Mouse (Mus musculus): ENCODE measurements around the gene Gm21987. TPM values are rescaled to one million over a fixed set of nuclear protein-coding genes. Genes with fewer than 3 reads are reported as not detected.

The Gm21987 gene
- polyA plus RNA-seq (2012), result 882 and 1,467 TPM in 2 replicates

DNA sequence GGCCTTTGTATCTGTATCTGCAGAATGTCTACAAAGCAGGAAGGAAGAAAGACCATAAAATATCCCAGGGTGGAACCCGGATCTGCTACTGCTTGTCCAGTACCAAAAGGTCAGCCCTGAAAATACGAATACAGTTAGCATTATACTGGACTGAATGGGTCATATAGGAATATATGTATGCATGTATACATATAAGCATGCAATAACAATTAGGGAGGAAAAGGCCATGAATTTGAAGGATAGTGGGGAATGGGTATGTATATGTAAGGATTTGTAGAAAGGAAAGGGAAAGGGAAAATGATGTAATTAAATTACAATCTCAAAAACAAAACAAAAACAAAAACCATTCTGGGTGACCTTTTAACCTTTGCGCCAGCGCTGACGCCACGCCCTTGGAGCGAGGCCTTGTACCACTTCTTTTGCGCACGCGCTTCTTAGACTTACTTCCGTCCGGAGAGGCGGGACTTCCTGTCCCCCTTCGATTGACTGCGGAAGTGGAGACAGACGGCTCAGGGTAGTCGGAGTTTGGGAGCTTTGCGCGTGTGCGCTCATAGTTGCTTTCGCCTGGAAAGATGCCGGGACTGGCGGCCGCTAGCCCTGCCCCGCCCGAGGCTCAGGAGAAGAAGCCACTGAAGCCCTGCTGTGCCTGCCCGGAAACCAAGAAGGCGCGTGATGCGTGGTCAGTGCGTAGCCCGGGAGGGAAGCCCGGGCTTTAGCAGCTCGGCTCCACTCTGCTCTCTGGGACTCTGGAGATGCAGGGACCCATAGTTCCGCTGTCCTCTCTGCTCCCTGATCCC lies at the start of gene Gm21987, which contains the start of gene Cox17:
Gene Gm21987, plus strand, starts transcription at position 512 of the 797 bp plus-strand sequence.
Gene Cox17, plus strand, starts transcription at position 463 of the 797 bp plus-strand sequence.
- TF ChIP-seq GATA1 (IDR thresholded peaks at IDR 0.05; ENCODE audit: low read length), result no peak

DNA sequence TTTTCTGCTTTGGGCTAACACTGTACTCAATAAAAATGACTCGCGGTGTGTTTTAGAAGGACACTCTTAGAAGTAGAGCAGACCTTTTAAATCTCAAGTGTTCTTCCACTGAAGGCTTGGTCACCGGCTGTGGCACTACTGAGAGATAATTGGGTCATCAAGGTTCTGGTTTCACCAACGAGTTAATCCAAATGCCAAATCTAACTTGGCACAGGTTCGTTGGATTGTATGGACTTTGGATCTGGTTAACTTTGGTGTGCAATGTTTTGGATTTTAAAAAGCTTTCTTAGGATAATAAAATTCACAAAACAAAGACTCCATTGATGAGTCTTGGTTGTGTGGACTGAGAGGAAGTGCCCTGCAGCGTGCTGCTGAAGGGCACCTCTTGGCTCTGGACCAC lies 48.4 kb upstream of the Gm21987 start:
- no peak for TF ChIP-seq GATA1 (IDR thresholded peaks at IDR 0.05; ENCODE audit: low read length)

DNA sequence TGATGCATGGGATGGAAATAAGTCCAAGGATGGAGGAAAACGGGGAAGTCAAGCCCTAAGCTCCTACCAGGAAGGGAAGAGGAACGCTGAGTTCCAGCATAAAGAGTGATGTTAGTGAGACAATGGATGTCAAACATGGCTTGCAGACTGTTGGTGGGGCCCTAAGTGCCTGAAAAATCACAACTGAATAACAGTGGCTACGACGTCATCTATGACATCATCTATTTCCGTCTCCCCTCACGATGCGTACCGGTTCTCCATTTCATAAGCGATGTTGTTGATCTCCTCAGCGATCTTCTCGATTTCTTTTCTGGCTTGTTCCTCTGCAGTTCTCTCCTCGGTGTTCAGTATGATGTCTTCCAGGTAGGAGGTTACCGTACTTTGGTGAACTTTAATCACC lies 44.5 kb upstream of the Gm21987 start:
- TF ChIP-seq GATA1 (IDR thresholded peaks at IDR 0.05; ENCODE audit: low read length), result no peak

DNA sequence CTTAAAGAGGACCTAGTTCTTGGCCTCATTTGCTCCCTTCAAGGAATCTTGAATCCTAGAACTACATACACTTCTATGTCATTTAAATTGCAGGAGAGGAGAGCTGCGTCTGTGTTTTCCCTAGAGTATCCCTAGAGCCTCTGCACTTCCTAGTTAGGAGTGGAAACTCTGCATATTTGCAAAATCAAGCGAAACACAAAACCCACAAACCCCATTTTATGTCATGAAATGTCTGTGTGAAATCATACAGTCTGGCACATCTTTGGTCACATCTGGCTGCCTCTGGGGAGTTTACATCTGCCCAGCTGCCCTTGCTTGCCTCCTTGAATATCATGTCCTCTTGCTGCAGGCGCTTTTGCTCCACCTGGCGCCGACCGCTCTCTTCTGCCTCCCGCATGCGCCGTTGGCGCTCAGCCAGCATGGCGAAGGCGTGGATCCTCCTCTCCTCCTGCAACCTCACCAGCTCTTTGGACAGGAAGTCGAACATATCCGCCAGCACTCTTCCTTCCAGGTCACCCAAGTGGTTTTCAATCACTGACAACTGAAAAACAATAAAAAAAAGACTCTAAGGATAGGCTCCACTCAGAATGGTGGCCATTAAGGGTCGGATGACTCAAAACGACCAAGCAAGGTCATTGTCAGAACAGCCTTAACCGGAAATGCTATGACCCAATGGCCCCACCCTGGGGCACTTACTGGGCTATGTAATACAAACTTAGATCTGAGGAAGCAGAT lies 42.2 kb upstream of the Gm21987 start:
- no peak for TF ChIP-seq GATA1 (IDR thresholded peaks at IDR 0.05; ENCODE audit: low read length)

DNA sequence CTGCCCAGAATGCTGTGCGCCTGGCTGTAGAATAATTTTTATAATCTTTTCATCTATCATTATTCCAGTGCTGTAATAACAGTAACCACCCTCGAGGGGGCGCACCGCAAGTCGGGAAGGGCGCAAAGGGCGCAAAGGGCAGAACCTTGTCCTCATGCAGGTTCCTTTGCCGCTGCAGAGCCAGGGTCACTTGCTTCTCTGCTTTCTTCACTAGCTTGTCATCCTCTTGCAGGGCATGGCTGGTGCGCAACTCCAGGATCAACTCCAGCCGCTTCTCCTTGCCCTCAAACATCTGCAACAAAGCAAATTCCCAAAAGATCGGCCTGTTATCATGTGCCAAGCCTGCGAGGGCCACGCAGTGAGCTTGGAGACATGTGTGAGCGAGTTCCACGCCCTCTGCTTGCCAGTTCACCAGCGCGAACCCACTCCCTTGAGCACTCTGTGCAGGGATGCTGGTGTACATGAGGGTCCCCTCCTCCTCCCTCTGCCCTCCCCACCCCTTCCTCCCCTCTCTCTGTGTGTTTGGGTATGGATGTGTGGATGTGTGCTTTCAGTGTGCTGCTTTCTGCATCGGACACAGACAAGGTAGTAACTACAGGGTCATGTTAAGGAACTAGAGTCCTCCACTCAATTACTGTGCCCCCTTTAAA lies 40.1 kb upstream of the Gm21987 start:
- no peak for TF ChIP-seq GATA1 (IDR thresholded peaks at IDR 0.05; ENCODE audit: low read length)

DNA sequence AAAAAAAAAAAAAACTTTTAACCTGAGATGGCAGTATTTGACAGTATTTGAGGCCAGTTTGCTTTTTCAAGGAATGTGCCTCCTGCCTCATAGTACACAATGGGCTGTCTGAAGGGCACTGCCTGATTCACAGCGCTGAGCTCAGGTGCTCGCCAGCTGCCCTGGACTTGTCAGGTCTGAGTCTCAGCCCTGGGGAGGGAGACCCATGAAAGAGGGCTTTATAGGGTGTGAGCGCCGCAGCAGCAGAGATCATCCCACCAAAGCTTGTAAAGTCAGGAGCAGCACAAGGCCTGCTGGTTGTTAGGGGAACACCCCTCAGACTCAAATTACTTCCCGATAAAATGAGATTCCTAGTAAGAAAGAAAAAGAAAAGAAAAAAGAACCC lies 39.6 kb upstream of the Gm21987 start:
- no peak for TF ChIP-seq GATA1 (IDR thresholded peaks at IDR 0.05; ENCODE audit: low read length)

DNA sequence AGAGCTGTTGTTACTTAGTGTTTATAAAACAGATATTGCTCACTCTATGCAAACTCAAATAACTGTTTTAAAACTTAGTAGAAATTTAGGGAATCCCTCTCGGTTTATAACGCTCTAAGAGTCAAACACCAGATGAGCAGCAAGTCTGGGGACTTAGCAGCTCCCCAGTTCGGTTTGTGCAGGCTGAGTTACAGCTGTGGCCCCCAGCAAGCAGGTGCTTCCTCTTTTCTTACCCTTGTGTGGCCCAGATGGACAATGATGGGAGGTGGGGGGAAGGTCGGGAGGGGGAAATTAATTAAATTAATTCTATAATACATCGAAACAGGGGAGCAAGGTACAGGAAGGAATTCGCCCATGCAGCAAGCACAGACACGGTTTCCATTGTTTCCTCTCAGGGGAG lies 39.2 kb upstream of the Gm21987 start:
- no peak for TF ChIP-seq GATA1 (IDR thresholded peaks at IDR 0.05; ENCODE audit: low read length)

DNA sequence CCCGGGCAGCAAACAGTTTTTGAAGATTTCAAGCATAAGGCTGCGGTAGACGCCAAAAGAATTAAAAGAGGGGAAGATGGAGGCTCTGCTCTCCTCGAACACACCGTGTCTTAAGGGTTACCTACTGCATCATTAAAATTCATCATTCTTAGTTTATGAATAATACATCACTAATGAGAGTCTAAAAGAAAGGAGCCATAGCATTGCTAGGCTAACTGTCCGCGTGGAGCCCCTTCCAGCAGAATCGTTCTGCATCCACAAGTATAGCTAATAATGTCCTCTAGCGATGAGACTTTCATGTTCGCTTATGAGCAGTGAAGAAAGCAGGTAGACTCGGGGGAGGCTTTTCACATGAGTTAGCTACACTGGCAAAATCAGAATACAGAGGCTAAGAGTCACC lies 38.6 kb upstream of the Gm21987 start:
- no peak for TF ChIP-seq GATA1 (IDR thresholded peaks at IDR 0.05; ENCODE audit: low read length)

DNA sequence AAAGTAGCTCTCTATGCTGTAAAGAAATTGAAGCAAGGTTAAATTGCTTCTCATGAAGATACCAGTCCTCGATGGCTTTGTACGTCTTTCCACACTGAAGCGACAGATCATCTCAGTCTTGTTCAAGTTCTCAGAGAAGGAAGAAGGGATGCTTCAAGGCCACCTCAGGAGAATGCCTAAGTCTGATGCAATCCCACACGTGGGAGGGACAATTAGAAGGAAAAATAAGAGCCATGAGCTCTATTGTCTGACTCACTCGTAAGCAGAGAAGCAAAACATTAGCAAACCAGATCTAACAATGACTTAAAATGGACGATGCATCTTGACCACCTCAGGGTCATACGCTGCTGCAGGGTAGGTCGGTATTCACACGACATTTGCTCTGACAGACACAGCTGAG lies 28.3 kb upstream of the Gm21987 start:
- TF ChIP-seq GATA1 (IDR thresholded peaks at IDR 0.05; ENCODE audit: low read length), result no peak

DNA sequence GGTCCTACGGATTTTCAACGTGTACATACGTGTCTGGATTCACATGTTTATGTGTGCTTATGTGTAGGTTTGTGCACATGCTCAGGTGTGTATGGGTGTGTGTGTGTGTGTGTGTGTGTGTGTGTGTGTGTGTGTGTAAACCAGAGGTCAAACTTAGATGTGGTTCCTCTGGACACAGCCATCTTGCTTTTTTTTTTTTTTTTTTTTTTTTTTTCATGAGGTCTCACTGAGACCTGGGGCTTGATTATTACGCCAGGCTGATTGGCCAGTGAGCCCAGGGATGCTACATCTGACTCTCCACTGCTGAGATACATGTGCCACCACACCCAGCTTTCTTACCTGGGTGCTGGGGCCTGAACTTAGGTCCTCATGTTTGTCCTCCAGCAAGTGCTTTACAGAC lies 27.8 kb upstream of the Gm21987 start:
- no peak for TF ChIP-seq GATA1 (IDR thresholded peaks at IDR 0.05; ENCODE audit: low read length)

DNA sequence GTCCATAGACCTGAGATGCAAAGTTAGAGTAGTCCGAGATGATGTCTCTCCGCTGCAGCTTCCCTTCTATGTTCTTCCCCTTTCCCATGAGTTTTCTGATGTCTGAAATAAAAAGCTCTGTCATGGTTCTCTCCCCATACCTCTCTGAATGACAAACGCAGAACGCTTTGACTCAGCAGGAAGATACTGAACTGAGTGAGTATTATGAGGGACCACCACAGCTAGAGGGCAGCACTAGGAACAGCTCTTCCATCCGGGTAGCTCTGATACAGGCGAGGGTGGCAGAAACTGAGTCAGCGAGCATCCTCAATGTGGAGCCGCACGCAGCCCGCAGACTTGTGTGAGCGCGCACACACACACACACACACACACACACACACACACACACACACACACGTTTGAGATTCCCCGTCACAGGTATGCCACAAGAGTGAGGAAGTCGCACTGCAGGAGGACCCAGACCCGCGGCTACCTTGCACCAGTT lies 25.3 kb upstream of the Gm21987 start:
- no peak for TF ChIP-seq GATA1 (IDR thresholded peaks at IDR 0.05; ENCODE audit: low read length)

DNA sequence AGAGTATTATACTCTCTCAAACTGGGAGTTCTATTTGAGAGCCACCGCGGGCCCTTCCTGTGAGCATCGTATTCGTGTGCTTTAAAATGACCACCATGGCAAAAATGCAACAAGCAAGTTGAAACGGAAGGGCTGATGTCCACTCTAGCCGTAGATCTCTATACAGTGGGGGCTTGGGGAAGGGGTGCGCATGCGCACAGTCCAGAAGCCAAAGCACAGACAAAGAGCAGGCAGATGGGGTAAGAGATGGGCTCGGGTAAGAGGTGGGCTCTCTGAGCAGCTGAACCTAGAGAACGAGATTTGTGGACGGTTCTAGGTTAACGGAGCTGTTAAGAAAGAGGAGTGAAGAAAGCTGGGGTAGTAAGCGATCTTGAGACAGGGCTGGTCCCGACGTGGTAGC lies 22.5 kb upstream of the Gm21987 start:
- no peak for TF ChIP-seq GATA1 (IDR thresholded peaks at IDR 0.05; ENCODE audit: low read length)

DNA sequence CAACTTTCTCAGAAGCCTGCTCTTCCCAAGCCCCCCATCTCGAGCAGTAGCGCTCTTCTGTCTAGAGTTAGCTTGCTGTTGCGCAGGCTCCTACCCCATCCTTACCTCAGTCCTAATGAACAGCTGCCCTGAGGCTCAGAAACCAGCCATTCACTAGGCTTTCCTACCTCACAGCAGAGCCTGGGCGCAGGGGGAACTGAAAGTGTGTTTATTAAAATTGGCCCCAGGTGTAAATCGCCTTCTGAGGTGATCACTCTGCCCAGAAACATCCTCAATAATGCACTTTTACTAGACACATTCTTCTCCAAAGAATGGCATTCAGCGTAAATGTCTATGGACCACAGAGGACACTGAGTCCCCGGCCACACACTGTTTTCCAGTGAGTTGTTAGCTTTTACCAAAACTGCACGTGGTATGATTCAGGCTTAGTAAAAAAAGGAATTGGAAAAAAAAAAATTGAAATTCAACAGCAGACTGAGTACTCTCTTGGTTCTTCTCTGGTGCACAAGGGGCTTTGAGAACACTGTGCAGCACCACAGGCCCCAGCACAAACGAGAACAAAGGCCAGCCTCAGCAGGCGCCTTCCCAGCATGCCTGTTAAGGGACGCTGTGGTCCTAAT lies 20.0 kb upstream of the Gm21987 start:
- TF ChIP-seq GATA1 (IDR thresholded peaks at IDR 0.05; ENCODE audit: low read length), result no peak

DNA sequence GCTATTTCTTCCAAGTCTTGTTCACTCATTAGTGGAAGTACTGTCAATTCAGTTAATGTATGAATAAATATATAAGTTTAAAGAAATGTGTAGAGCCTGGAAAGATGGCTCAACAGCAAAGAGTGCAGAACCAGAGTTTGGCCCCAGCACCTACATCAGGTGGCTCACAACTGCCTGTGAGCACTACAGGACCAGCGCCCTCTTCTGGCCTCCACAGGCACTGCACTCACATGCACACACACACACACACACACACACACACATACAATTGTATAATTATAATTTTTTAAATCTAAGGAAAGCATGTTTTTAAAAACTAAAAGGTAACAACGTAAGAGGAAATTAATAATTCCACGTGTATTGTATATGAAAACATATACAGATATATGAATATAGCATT lies 17.5 kb upstream of the Gm21987 start:
- TF ChIP-seq GATA1 (IDR thresholded peaks at IDR 0.05; ENCODE audit: low read length), result no peak

DNA sequence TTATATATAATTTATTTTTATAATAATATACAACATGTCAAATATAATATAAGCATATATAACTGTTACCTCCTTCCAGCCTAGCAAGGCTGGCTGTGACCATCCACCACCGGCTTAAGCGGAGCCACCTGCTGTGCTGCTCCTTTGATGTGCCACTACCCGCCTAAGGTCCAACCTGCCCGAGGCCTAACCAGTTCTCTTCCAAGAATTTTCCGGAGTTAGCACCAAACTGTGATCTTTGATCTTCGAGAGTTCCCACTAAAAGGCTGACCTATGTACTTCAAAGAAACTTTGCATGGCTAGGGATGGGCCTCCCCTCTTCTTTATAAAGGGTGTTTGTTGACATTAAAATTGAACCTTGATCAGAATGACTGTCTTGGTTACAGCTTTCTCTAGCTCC lies 12.4 kb upstream of the Gm21987 start:
- TF ChIP-seq GATA1 (IDR thresholded peaks at IDR 0.05; ENCODE audit: low read length), result no peak
